Mouse (Mus musculus) adrenal gland, adult 8-10 months (tissue): ENCODE data around the gene Clca2. TPM values are rescaled to one million over a fixed set of nuclear protein-coding genes. Genes with fewer than 3 reads are reported as not detected.
"Not testable (repeated sequence)": the region's sequence is repeated elsewhere in the genome, so short reads cannot be mapped to it uniquely, and the experiment has no call there.

Source experiments
- DNase-seq: peaks from one replicate; pipeline ENCODE4 v3.0.0; 2022
- total RNA-seq, 4 experiments: library from RNA; stranded (reverse); gene quantifications; 2 replicates each; pipeline ENCODE4 v1.2.4; 2022

Clca2 gene
- total RNA-seq, 4 experiments from 2014 or later: 0.12 to 1.3 TPM; not detected in 2

GRCm38 (mm10) chr3:145086180-145086579 lies 13.1 kb downstream of the Clca2 start:
- DNase-seq: no peak

- DNase-seq: no peak
Observed at GRCm38 (mm10) chr3:145083081-145083480, 16.2 kb downstream of the Clca2 start.

- no peak for DNase-seq
Observed at GRCm38 (mm10) chr3:145080904-145081303, 18.3 kb downstream of the Clca2 start.

GRCm38 (mm10) chr3:145078405-145078804 lies 20.8 kb downstream of the Clca2 start:
- DNase-seq: no peak

GRCm38 (mm10) chr3:145072339-145072738 lies 26.9 kb downstream of the Clca2 start:
- DNase-seq: no peak

- no peak for DNase-seq
Observed at GRCm38 (mm10) chr3:145068964-145069363, 30.3 kb downstream of the Clca2 start.

GRCm38 (mm10) chr3:145055138-145055537 lies 44.1 kb downstream of the Clca2 start:
- not testable (repeated sequence) for DNase-seq

- DNase-seq: no peak
Observed at GRCm38 (mm10) chr3:145049820-145050219, 49.4 kb downstream of the Clca2 start.

GRCm38 (mm10) chr3:145038813-145039212 lies 60.4 kb downstream of the Clca2 start:
- no peak for DNase-seq

- DNase-seq: no peak
Observed at GRCm38 (mm10) chr3:145032676-145033075, 66.6 kb downstream of the Clca2 start, which contains the start of gene Clca1. Gene Clca1 (minus strand): TSS chr3:145032776.

- no peak for DNase-seq
Observed at GRCm38 (mm10) chr3:145028036-145028435, 71.2 kb downstream of the Clca2 start.

GRCm38 (mm10) chr3:145026750-145027149 lies 72.5 kb downstream of the Clca2 start:
- no peak for DNase-seq

Other genes with a start within 250 kb of the Clca2 start
- gene Clca4b, start 166.9 kb downstream of the Clca2 start, total RNA-seq: not detected
- not detected for gene Clca4a, start 124.4 kb downstream of the Clca2 start, total RNA-seq
- not detected for gene Clca1, start 66.7 kb downstream of the Clca2 start, total RNA-seq
- 10 to 100 TPM; 18.1 to 26.7 (median 22.5) TPM for gene Odf2l, start 19.1 kb upstream of the Clca2 start, total RNA-seq
- not detected for gene Col24a1, start 193.0 kb upstream of the Clca2 start, total RNA-seq